Mouse (Mus musculus): ENCODE measurements around the gene Prr22. TPM values are rescaled to one million over a fixed set of nuclear protein-coding genes. Genes with fewer than 3 reads are reported as not detected.
A peak's percentile ranks its signal among the peaks of the same experiment; 100 is the strongest.

The Prr22 gene
- total RNA-seq, 2 experiments from 2014 or later: 0.41 to 0.61 TPM

GRCm38 (mm10) chr17:56761991-56762410 lies 8.0 kb upstream of the Prr22 start:
- peak; percentile 91 for DNase-seq

GRCm38 (mm10) chr17:56762769-56763731 lies 7.0 kb upstream of the Prr22 start:
- DNase-seq: peak; percentile 72

- DNase-seq: no peak
Observed at GRCm38 (mm10) chr17:56763741-56764250, 6.3 kb upstream of the Prr22 start.

GRCm38 (mm10) chr17:56764474-56765354 lies 5.3 kb upstream of the Prr22 start, which contains the start of gene Dus3l:
Gene Dus3l, plus strand, starts transcription at chr17:56764757.
- DNase-seq: peak; percentile 84

- no peak for DNase-seq
Observed at GRCm38 (mm10) chr17:56765431-56765830, 4.6 kb upstream of the Prr22 start.

- DNase-seq: no peak
Observed at GRCm38 (mm10) chr17:56766631-56767405, 3.2 kb upstream of the Prr22 start.

GRCm38 (mm10) chr17:56767531-56768135 lies 2.4 kb upstream of the Prr22 start:
- no peak for DNase-seq

GRCm38 (mm10) chr17:56768941-56769340 lies 1.1 kb upstream of the Prr22 start:
- no peak for DNase-seq

GRCm38 (mm10) chr17:56777568-56777967 lies 7.5 kb downstream of the Prr22 start:
- no peak for DNase-seq

- peak; percentile 58 for DNase-seq
Observed at GRCm38 (mm10) chr17:56778779-56779362, 8.8 kb downstream of the Prr22 start.

GRCm38 (mm10) chr17:56780291-56780978 lies 10.4 kb downstream of the Prr22 start:
- no peak for DNase-seq

- no peak for DNase-seq
Observed at GRCm38 (mm10) chr17:56788886-56789285, 18.8 kb downstream of the Prr22 start.

GRCm38 (mm10) chr17:56789286-56789685 lies 19.2 kb downstream of the Prr22 start:
- no peak for DNase-seq

GRCm38 (mm10) chr17:56792588-56792987 lies 22.5 kb downstream of the Prr22 start:
- DNase-seq: no peak

GRCm38 (mm10) chr17:56793614-56794319 lies 23.7 kb downstream of the Prr22 start:
- no peak for DNase-seq

GRCm38 (mm10) chr17:56799276-56799675 lies 29.2 kb downstream of the Prr22 start:
- DNase-seq: no peak

- no peak for DNase-seq
Observed at GRCm38 (mm10) chr17:56802065-56802464, 32.0 kb downstream of the Prr22 start.

- DNase-seq: no peak
Observed at GRCm38 (mm10) chr17:56804952-56805351, 34.9 kb downstream of the Prr22 start.

GRCm38 (mm10) chr17:56805784-56806183 lies 35.7 kb downstream of the Prr22 start:
- no peak for DNase-seq

GRCm38 (mm10) chr17:56808518-56808917 lies 38.5 kb downstream of the Prr22 start:
- DNase-seq: peak; percentile 89
